Comparison of ENCODE assay signal across 21 mouse cellular contexts in genomic region chr13:49224729-49225128, GRCm38 (mm10). TPM values are rescaled to one million over a fixed set of nuclear protein-coding genes. Genes with fewer than 3 reads are reported as not detected.
A peak's percentile ranks its signal among the peaks of the same experiment; 100 is the strongest.
DNase-seq lines count a peak whose midpoint lies in the region; ATAC-seq lines count a peak whose summit lies in the region.
"Had no signal": no experiment of that assay in that cellular context is flagged by ENCODE, and none has a peak within 500 bp of the region (broad histone marks: within the 10 kb centered on the region; RNA-seq: fewer than 3 reads in every experiment).

No protein-coding gene starts in this region.

- no peak overlapping the region for H3K4me3 ChIP-seq in heart, embryonic 12.5 days
- H3K4me3 ChIP-seq in limb, embryonic 13.5 days, result no peak overlapping the region
- H3K4me3 ChIP-seq in limb, embryonic 10.5 days, result no peak overlapping the region
- peak overlapping the region; percentile 10; the same call in 1 of the 2 replicates for H3K4me3 ChIP-seq in embryonic facial prominence, embryonic 15.5 days (replicated peaks)
- no peak overlapping the region for H3K4me3 ChIP-seq in stomach, embryonic 15.5 days (replicated peaks)
- H3K4me3 ChIP-seq: embryonic facial prominence, embryonic 12.5 days; hindbrain, embryonic 12.5 days; layer of hippocampus, adult 2 months; limb, embryonic 12.5 days; neural tube, embryonic 12.5 days had no signal

- no peak for ATAC-seq in heart, embryonic 12.5 days (ENCODE audit: insufficient number of reproducible peaks, low FRiP score)
- no peak for ATAC-seq in limb, embryonic 13.5 days (ENCODE audit: low FRiP score, low read depth)
- no peak for ATAC-seq in embryonic facial prominence, embryonic 15.5 days (ENCODE audit: insufficient number of reproducible peaks, low FRiP score, low TSS enrichment, low read depth)
- ATAC-seq in stomach, embryonic 15.5 days (ENCODE audit: insufficient read depth, low FRiP score, low read depth), result no peak
- ATAC-seq in erythroblast, adult 5-6 weeks (replicated peaks; ENCODE audit: low FRiP score, poor library complexity, severe bottlenecking), result no peak
- ATAC-seq: activated CD4-positive, CD25-positive, alpha-beta regulatory T cell, adult 4 months; liver, postnatal 0 days; Patski had no signal

- H3K4me2 ChIP-seq in heart, embryonic 12.5 days, result peak overlapping the region; percentile 21
- peak overlapping the region; percentile 27 for H3K4me2 ChIP-seq in limb, embryonic 13.5 days (replicated peaks)
- H3K4me2 ChIP-seq in embryonic facial prominence, embryonic 15.5 days (replicated peaks), result peak overlapping the region; percentile 15; the same call in 1 of the 2 replicates
- peak overlapping the region; percentile 9; the same call in 1 of the 2 replicates for H3K4me2 ChIP-seq in stomach, embryonic 15.5 days
- H3K4me2 ChIP-seq: embryonic facial prominence, embryonic 12.5 days; hindbrain, embryonic 12.5 days; limb, embryonic 12.5 days; neural tube, embryonic 12.5 days had no signal

- peaks cover 4% of the 10 kb centered on the region; the same call in 1 of the 2 replicates for H3K9me3 ChIP-seq in heart, embryonic 12.5 days (replicated peaks)
- H3K9me3 ChIP-seq in limb, embryonic 13.5 days, result no peaks in the 10 kb centered on the region
- no peaks in the 10 kb centered on the region for H3K9me3 ChIP-seq in limb, embryonic 10.5 days (replicated peaks)
- H3K9me3 ChIP-seq in embryonic facial prominence, embryonic 15.5 days (replicated peaks), result no peaks in the 10 kb centered on the region
- no peaks in the 10 kb centered on the region for H3K9me3 ChIP-seq in stomach, embryonic 15.5 days
- H3K9me3 ChIP-seq: embryonic facial prominence, embryonic 12.5 days; hindbrain, embryonic 12.5 days; neural tube, embryonic 12.5 days had no signal

- DNase-seq in heart, postnatal 14 days, result no peak
- no peak for DNase-seq in limb, embryonic 10.5 days (ENCODE audit: low spot score)
- DNase-seq in layer of hippocampus, adult 9-10 months (ENCODE audit: low spot score), result no peak
- DNase-seq: adrenal gland, postnatal 14 days; cerebellum, adult 18-20 months; gastrocnemius, postnatal 14 days; liver, postnatal 0 days; lung, postnatal 14 days; thymus, adult 18-20 months had no signal

- H3K9ac ChIP-seq in heart, embryonic 12.5 days, result no peak overlapping the region
- H3K9ac ChIP-seq in limb, embryonic 13.5 days, result no peak overlapping the region
- H3K9ac ChIP-seq in embryonic facial prominence, embryonic 15.5 days, result no peak overlapping the region
- H3K9ac ChIP-seq in stomach, embryonic 15.5 days, result no peak overlapping the region
- H3K9ac ChIP-seq: embryonic facial prominence, embryonic 12.5 days; hindbrain, embryonic 12.5 days; limb, embryonic 12.5 days; liver, postnatal 0 days; neural tube, embryonic 12.5 days had no signal

- H3K4me1 ChIP-seq in heart, embryonic 12.5 days (replicated peaks), result peaks cover 3% of the 10 kb centered on the region; the same call in 1 of the 2 replicates
- 0 out of 2 replicates have a peak, but pooled peaks cover 4% of the 10 kb centered on the region for H3K4me1 ChIP-seq in limb, embryonic 13.5 days
- peaks cover 19% of the 10 kb centered on the region for H3K4me1 ChIP-seq in limb, embryonic 10.5 days
- no peaks in the 10 kb centered on the region for H3K4me1 ChIP-seq in embryonic facial prominence, embryonic 15.5 days
- H3K4me1 ChIP-seq in stomach, embryonic 15.5 days, result no peaks in the 10 kb centered on the region
- H3K4me1 ChIP-seq: embryonic facial prominence, embryonic 12.5 days; hindbrain, embryonic 12.5 days; limb, embryonic 12.5 days; neural tube, embryonic 12.5 days had no signal

- WGBS in heart, embryonic 12.5 days, result 23% methylated on average over 6 of the region's 6 CpGs
- WGBS in limb, embryonic 13.5 days, result 20% methylated on average over 6 of the region's 6 CpGs
- WGBS in limb, embryonic 10.5 days, result 13% methylated on average over 6 of the region's 6 CpGs
- WGBS in embryonic facial prominence, embryonic 15.5 days, result 25% methylated on average over 6 of the region's 6 CpGs
- 26% methylated on average over 6 of the region's 6 CpGs for WGBS in stomach, embryonic 15.5 days

- H3K36me3 ChIP-seq in heart, embryonic 12.5 days, result no peaks in the 10 kb centered on the region
- H3K36me3 ChIP-seq in limb, embryonic 13.5 days, result no peaks in the 10 kb centered on the region
- no peaks in the 10 kb centered on the region for H3K36me3 ChIP-seq in limb, embryonic 10.5 days
- H3K36me3 ChIP-seq in embryonic facial prominence, embryonic 15.5 days, result no peaks in the 10 kb centered on the region
- H3K36me3 ChIP-seq in stomach, embryonic 15.5 days, result no peaks in the 10 kb centered on the region
- H3K36me3 ChIP-seq: embryonic facial prominence, embryonic 12.5 days; hindbrain, embryonic 12.5 days; limb, embryonic 12.5 days; neural tube, embryonic 12.5 days had no signal

- H3K27ac ChIP-seq in heart, embryonic 12.5 days (ENCODE audit: poor library complexity, severe bottlenecking), result no peak overlapping the region
- H3K27ac ChIP-seq in limb, embryonic 13.5 days, result no peak overlapping the region
- no peak overlapping the region for H3K27ac ChIP-seq in limb, embryonic 10.5 days
- H3K27ac ChIP-seq in embryonic facial prominence, embryonic 15.5 days (replicated peaks), result no peak overlapping the region
- no peak overlapping the region for H3K27ac ChIP-seq in stomach, embryonic 15.5 days
- H3K27ac ChIP-seq: embryonic facial prominence, embryonic 12.5 days; hindbrain, embryonic 12.5 days; layer of hippocampus, adult 2 months; limb, embryonic 12.5 days; neural tube, embryonic 12.5 days had no signal

- H3K27me3 ChIP-seq in heart, embryonic 12.5 days (replicated peaks), result peaks cover 18% of the 10 kb centered on the region; the same call in 1 of the 2 replicates
- no peaks in the 10 kb centered on the region for H3K27me3 ChIP-seq in limb, embryonic 13.5 days
- H3K27me3 ChIP-seq in limb, embryonic 10.5 days (ENCODE audit: low read depth, poor library complexity, severe bottlenecking), result peaks cover 31% of the 10 kb centered on the region
- H3K27me3 ChIP-seq in embryonic facial prominence, embryonic 15.5 days, result 0 out of 2 replicates have a peak, but pooled peaks cover 3% of the 10 kb centered on the region
- no peaks in the 10 kb centered on the region for H3K27me3 ChIP-seq in stomach, embryonic 15.5 days (replicated peaks)
- H3K27me3 ChIP-seq: neural tube, embryonic 12.5 days had no signal

- intact Hi-C loops in heart, postnatal 14 days (cut with DNase I), result no loop called here

RNA-seq across cellular contexts. Expression of gene Card19, which starts 8.9 kb away (rescaled TPM):
- polyA plus RNA-seq in heart, embryonic 12.5 days (2016; fragmentation: Nextera tagmentation; extraction: Ambion mirVana), result 76.4 and 81.2 TPM in 2 replicates
- 100 to 1,000 TPM; 131 to 138 TPM for total RNA-seq in heart, postnatal 14 days (2021)
- 58.0 and 64.7 TPM in 2 replicates for polyA plus RNA-seq in limb, embryonic 13.5 days (2015; fragmentation: Nextera tagmentation; extraction: Ambion mirVana)
- 23.6 and 29.2 TPM in 2 replicates for polyA plus RNA-seq in limb, embryonic 10.5 days (2016; fragmentation: Nextera tagmentation; extraction: Ambion mirVana)
- 69.4 and 82.2 TPM in 2 replicates for polyA plus RNA-seq in embryonic facial prominence, embryonic 15.5 days (2015; fragmentation: Nextera tagmentation; extraction: Ambion mirVana)
- 50.5 and 52.4 TPM in 2 replicates for polyA plus RNA-seq in stomach, embryonic 15.5 days (2015; fragmentation: Nextera tagmentation; extraction: Ambion mirVana)
- 13.1 and 22.8 TPM in 2 replicates for total RNA-seq in erythroblast, adult 5-6 weeks (2015; ENCODE audit: low replicate concordance)
- total RNA-seq in erythroblast, adult 5-6 weeks (2017; ENCODE audit: low replicate concordance), result 8.2 and 8.9 TPM in 2 replicates

RNA-seq across cellular contexts. Expression of gene Susd3, which starts 23.8 kb away (rescaled TPM):
- polyA plus RNA-seq in heart, embryonic 12.5 days (2016; fragmentation: Nextera tagmentation; extraction: Ambion mirVana), result 0.63 and 0.80 TPM in 2 replicates
- under 1 TPM; 0.33 to 0.49 TPM for total RNA-seq in heart, postnatal 14 days (2021)
- 1.8 and 1.9 TPM in 2 replicates for polyA plus RNA-seq in limb, embryonic 13.5 days (2015; fragmentation: Nextera tagmentation; extraction: Ambion mirVana)
- 0.45 and 0.51 TPM in 2 replicates for polyA plus RNA-seq in limb, embryonic 10.5 days (2016; fragmentation: Nextera tagmentation; extraction: Ambion mirVana)
- 2.3 and 3.7 TPM in 2 replicates for polyA plus RNA-seq in embryonic facial prominence, embryonic 15.5 days (2015; fragmentation: Nextera tagmentation; extraction: Ambion mirVana)
- 1.5 and 2.3 TPM in 2 replicates for polyA plus RNA-seq in stomach, embryonic 15.5 days (2015; fragmentation: Nextera tagmentation; extraction: Ambion mirVana)
- 1.5 and 2.5 TPM in 2 replicates for total RNA-seq in erythroblast, adult 5-6 weeks (2015; ENCODE audit: low replicate concordance)
- 1.1 and 5.2 TPM in 2 replicates for total RNA-seq in erythroblast, adult 5-6 weeks (2017; ENCODE audit: low replicate concordance)
- polyA plus RNA-seq: Patski had no signal

RNA-seq across cellular contexts. Expression of gene Ninj1, which starts 37.4 kb away (rescaled TPM):
- 51.0 and 55.8 TPM in 2 replicates for polyA plus RNA-seq in heart, embryonic 12.5 days (2016; fragmentation: Nextera tagmentation; extraction: Ambion mirVana)
- total RNA-seq in heart, postnatal 14 days (2021), result 100 to 1,000 TPM in 1 of 2 experiments, 10 to 100 TPM in 1; 99.0 to 112 TPM
- polyA plus RNA-seq in limb, embryonic 13.5 days (2015; fragmentation: Nextera tagmentation; extraction: Ambion mirVana), result 47.1 and 50.5 TPM in 2 replicates
- polyA plus RNA-seq in limb, embryonic 10.5 days (2016; fragmentation: Nextera tagmentation; extraction: Ambion mirVana), result 22.2 and 23.3 TPM in 2 replicates
- 61.1 and 62.7 TPM in 2 replicates for polyA plus RNA-seq in embryonic facial prominence, embryonic 15.5 days (2015; fragmentation: Nextera tagmentation; extraction: Ambion mirVana)
- 52.5 and 54.3 TPM in 2 replicates for polyA plus RNA-seq in stomach, embryonic 15.5 days (2015; fragmentation: Nextera tagmentation; extraction: Ambion mirVana)
- total RNA-seq in erythroblast, adult 5-6 weeks (2015; ENCODE audit: low replicate concordance), result 18.3 and 22.2 TPM in 2 replicates
- total RNA-seq in erythroblast, adult 5-6 weeks (2017; ENCODE audit: low replicate concordance), result 6.4 and 13.3 TPM in 2 replicates
